8 mouse cellular contexts compared by ENCODE assay signal in genomic region chr2:119593765-119594112, GRCm38 (mm10). TPM values are rescaled to one million over a fixed set of nuclear protein-coding genes. Genes with fewer than 3 reads are reported as not detected.
DNase-seq lines count a peak whose midpoint lies in the region; ATAC-seq and TF ChIP-seq lines count a peak whose summit lies in the region.

No protein-coding gene starts in this region.

- peak overlapping the region; percentile 24 for H3K9ac ChIP-seq in hindbrain, embryonic 12.5 days

- H3K9me3 ChIP-seq in G1E (replicated peaks): peaks cover under 1% of the 10 kb centered on the region; the same call in 1 of the 2 replicates
- no peaks in the 10 kb centered on the region for H3K9me3 ChIP-seq in hindbrain, embryonic 12.5 days (replicated peaks)

- no peak for DNase-seq in cerebellum, adult 2 months
- no peak for DNase-seq in cerebellum, adult 8-10 months
- no peak for DNase-seq in G1E (ENCODE audit: low spot score)
- DNase-seq in frontal cortex, postnatal 25 days (ENCODE audit: low spot score in 2 of 2): no peak
- no peak for DNase-seq in urinary bladder, postnatal 10 days (ENCODE audit: low spot score)

- TF ChIP-seq POLR2A in cerebellum, adult 2 months (IDR thresholded peaks at IDR 0.05; ENCODE audit: borderline replicate concordance, insufficient read depth, low read length): no peak

- WGBS in cerebellum, adult 2 months: 5% methylated on average over 7 of the region's 7 CpGs
- 13% methylated on average over 7 of the region's 7 CpGs for WGBS in hindbrain, embryonic 12.5 days

- ATAC-seq in G1E (ENCODE audit: extremely low read depth, insufficient number of reproducible peaks, low FRiP score, poor library complexity, severe bottlenecking): no peak
- ATAC-seq in hindbrain, embryonic 12.5 days (ENCODE audit: low FRiP score): peak; percentile 61
- 0 out of 2 replicates have a peak, but pooled peaks have one; percentile 1 for ATAC-seq in megakaryocyte, adult 5-6 weeks (ENCODE audit: poor library complexity, severe bottlenecking)
- ATAC-seq in megakaryocyte progenitor cell, adult 5-6 weeks (replicated peaks; ENCODE audit: poor library complexity): no peak

- peak overlapping the region; percentile 52 for H3K4me3 ChIP-seq in cerebellum, adult 2 months (replicated peaks; ENCODE audit: insufficient read depth, low read depth, low read length)
- peak overlapping the region; percentile 99; the same call in 1 of the 2 replicates for H3K4me3 ChIP-seq in G1E (ENCODE audit: low read depth, low read length)
- H3K4me3 ChIP-seq in hindbrain, embryonic 12.5 days: peak overlapping the region; percentile 96; the same call in 1 of the 2 replicates

- peak overlapping the region; percentile 51; the same call in 1 of the 2 replicates for H3K27ac ChIP-seq in cerebellum, adult 2 months (ENCODE audit: insufficient read depth, low read length)
- peak overlapping the region; percentile 70 for H3K27ac ChIP-seq in hindbrain, embryonic 12.5 days

- no peak for TF ChIP-seq CTCF in cerebellum, adult 2 months (IDR thresholded peaks at IDR 0.05; ENCODE audit: borderline replicate concordance, insufficient read depth, low read depth, low read length)
- no peak for TF ChIP-seq CTCF in G1E (IDR thresholded peaks at IDR 0.05; ENCODE audit: low read depth, low read length)

- H3K4me1 ChIP-seq in cerebellum, adult 2 months (ENCODE audit: control insufficient read depth, insufficient read depth, low read length): peaks cover 16% of the 10 kb centered on the region
- peaks cover 24% of the 10 kb centered on the region for H3K4me1 ChIP-seq in G1E (ENCODE audit: insufficient read depth, low read depth, low read length)
- H3K4me1 ChIP-seq in hindbrain, embryonic 12.5 days: peaks cover 20% of the 10 kb centered on the region

- H3K4me2 ChIP-seq in hindbrain, embryonic 12.5 days (replicated peaks): peak overlapping the region; percentile 47

- no peaks in the 10 kb centered on the region for H3K27me3 ChIP-seq in cerebellum, adult 2 months (ENCODE audit: control insufficient read depth, insufficient read depth, low read length)
- no peaks in the 10 kb centered on the region for H3K27me3 ChIP-seq in G1E (ENCODE audit: insufficient read depth, low read length)
- no peaks in the 10 kb centered on the region for H3K27me3 ChIP-seq in hindbrain, embryonic 12.5 days

- H3K36me3 ChIP-seq in G1E (replicated peaks): peaks cover 24% of the 10 kb centered on the region
- peaks cover 20% of the 10 kb centered on the region for H3K36me3 ChIP-seq in hindbrain, embryonic 12.5 days

RNA-seq across cellular contexts. Expression of gene Nusap1, which starts 24.4 kb away (rescaled TPM):
- polyA plus RNA-seq in cerebellum, adult 2 months (2012; rRNA removed): 0.32 and 0.39 TPM in 2 replicates
- total RNA-seq in G1E (2014; fragmentation: Nextera tagmentation) (128 and 138 TPM in 2 replicates), G1E (2017) (51.6 and 54.7 TPM in 2 replicates)
- polyA plus RNA-seq in G1E (2012): 1.8 and 2.2 TPM in 2 replicates
- polyA plus RNA-seq in hindbrain, embryonic 12.5 days (2016; fragmentation: Nextera tagmentation; extraction: Ambion mirVana): 56.4 and 57.6 TPM in 2 replicates
- total RNA-seq in megakaryocyte, adult 5-6 weeks (2015): 144 and 159 TPM in 2 replicates
- total RNA-seq in megakaryocyte, adult 5-6 weeks (2017): 156 and 168 TPM in 2 replicates
- total RNA-seq in megakaryocyte progenitor cell, adult 5-6 weeks (2015): 85.9 and 103 TPM in 2 replicates
- 96.0 and 104 TPM in 2 replicates for total RNA-seq in megakaryocyte progenitor cell, adult 5-6 weeks (2017)

RNA-seq across cellular contexts. Expression of gene Oip5, which starts 24.5 kb away (rescaled TPM):
- polyA plus RNA-seq in cerebellum, adult 2 months (2012; rRNA removed): 0.39 and 0.41 TPM in 2 replicates
- total RNA-seq in G1E (2014; fragmentation: Nextera tagmentation) (40.8 and 42.6 TPM in 2 replicates), G1E (2017) (37.2 and 44.1 TPM in 2 replicates)
- polyA plus RNA-seq in G1E (2012): 20.0 and 26.5 TPM in 2 replicates
- 17.7 and 22.6 TPM in 2 replicates for polyA plus RNA-seq in hindbrain, embryonic 12.5 days (2016; fragmentation: Nextera tagmentation; extraction: Ambion mirVana)
- 17.7 and 20.5 TPM in 2 replicates for total RNA-seq in megakaryocyte, adult 5-6 weeks (2015)
- 15.3 and 17.2 TPM in 2 replicates for total RNA-seq in megakaryocyte, adult 5-6 weeks (2017)
- total RNA-seq in megakaryocyte progenitor cell, adult 5-6 weeks (2015): 19.5 and 21.9 TPM in 2 replicates
- total RNA-seq in megakaryocyte progenitor cell, adult 5-6 weeks (2017): 26.9 and 29.6 TPM in 2 replicates

RNA-seq across cellular contexts. Expression of gene Chp1, which starts 46.2 kb away (rescaled TPM):
- polyA plus RNA-seq in cerebellum, adult 2 months (2012; rRNA removed): 126 and 142 TPM in 2 replicates
- total RNA-seq in G1E (2014; fragmentation: Nextera tagmentation): 84.1 and 108 TPM in 2 replicates
- 72.4 and 77.2 TPM in 2 replicates for total RNA-seq in G1E (2017)
- 15.6 and 17.3 TPM in 2 replicates for polyA plus RNA-seq in G1E (2012)
- polyA plus RNA-seq in hindbrain, embryonic 12.5 days (2016; fragmentation: Nextera tagmentation; extraction: Ambion mirVana): 61.3 and 65.4 TPM in 2 replicates
- 90.6 and 99.8 TPM in 2 replicates for total RNA-seq in megakaryocyte, adult 5-6 weeks (2015)
- 94.3 and 133 TPM in 2 replicates for total RNA-seq in megakaryocyte, adult 5-6 weeks (2017)
- 47.9 and 51.9 TPM in 2 replicates for total RNA-seq in megakaryocyte progenitor cell, adult 5-6 weeks (2015)
- 49.1 and 57.9 TPM in 2 replicates for total RNA-seq in megakaryocyte progenitor cell, adult 5-6 weeks (2017)

RNA-seq across cellular contexts. Expression of gene Exd1, which starts 46.3 kb away (rescaled TPM):
- polyA plus RNA-seq in cerebellum, adult 2 months (2012; rRNA removed): 0.90 and 1.2 TPM in 2 replicates
- total RNA-seq in G1E (2014; fragmentation: Nextera tagmentation): 2.3 and 4.6 TPM in 2 replicates
- 1.4 and 2.2 TPM in 2 replicates for total RNA-seq in G1E (2017)
- 0.21 and 0.23 TPM in 2 replicates for polyA plus RNA-seq in G1E (2012)
- polyA plus RNA-seq in hindbrain, embryonic 12.5 days (2016; fragmentation: Nextera tagmentation; extraction: Ambion mirVana): 0.54 and 0.76 TPM in 2 replicates
- 0.48 TPM in 1 of 2 replicates, not detected in the other for total RNA-seq in megakaryocyte, adult 5-6 weeks (2015)
- total RNA-seq in megakaryocyte, adult 5-6 weeks (2017): 0.04 TPM in 1 of 2 replicates, not detected in the other
- total RNA-seq in megakaryocyte progenitor cell, adult 5-6 weeks (2015): not detected in 2 replicates
- total RNA-seq in megakaryocyte progenitor cell, adult 5-6 weeks (2017): 0.98 and 2.0 TPM in 2 replicates

Comparison
In these comparisons a context has a peak if more than half of its experiments do, and no peak if none do; other contexts are left out.
1. ATAC-seq: peak in hindbrain, embryonic 12.5 days (single experiment) and megakaryocyte, adult 5-6 weeks (single experiment); none in G1E (single experiment) and megakaryocyte progenitor cell, adult 5-6 weeks (single experiment).
2. Peak in every context shown above with its lines, with median percentiles within 50 percentile points of each other: H3K4me3 ChIP-seq.